Mouse (Mus musculus): ENCODE data around the gene Krtap7-1. TPM values are rescaled to one million over a fixed set of nuclear protein-coding genes. Genes with fewer than 3 reads are reported as not detected.

The Krtap7-1 gene
- not detected in 2 replicates for polyA plus RNA-seq (2011; ENCODE audit: insufficient read length, low read depth, missing spikeins)

DNA sequence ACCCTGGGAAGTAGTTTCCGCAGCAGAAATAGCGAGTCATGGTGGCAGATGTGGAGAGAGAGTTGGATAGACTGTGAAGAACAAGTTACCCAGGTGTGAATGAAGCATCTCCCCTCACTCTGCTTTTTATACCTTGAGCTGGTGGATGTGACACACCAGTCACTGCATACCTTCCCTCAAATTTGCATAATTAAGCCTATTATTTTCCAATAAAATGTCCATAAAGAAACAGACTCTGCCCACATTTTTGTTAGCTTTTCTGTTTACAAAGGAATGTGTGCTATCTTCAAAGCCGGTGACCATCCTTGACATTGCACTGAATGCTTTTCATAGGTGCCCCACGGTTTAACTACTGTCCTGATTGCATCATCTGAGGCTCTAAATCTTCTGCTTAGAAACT is at the start of gene Krtap7-1:
TSS of gene Krtap7-1 (minus strand) at position 101 of the 400 bp plus-strand sequence.
- Histone ChIP-seq H3K27ac (ENCODE audit: insufficient read depth, low read length) (no peak within 1 kb of the TSS), H3K4me1 (ENCODE audit: control insufficient read depth, insufficient read depth, low read length) (no peaks in the 10 kb centered on the region), H3K4me3 (ENCODE audit: insufficient read depth, low read length) (no peak within 1 kb of the TSS)
- no peak for TF ChIP-seq CTCF (IDR thresholded peaks at IDR 0.05; ENCODE audit: borderline replicate concordance, insufficient read depth, low read length)

DNA sequence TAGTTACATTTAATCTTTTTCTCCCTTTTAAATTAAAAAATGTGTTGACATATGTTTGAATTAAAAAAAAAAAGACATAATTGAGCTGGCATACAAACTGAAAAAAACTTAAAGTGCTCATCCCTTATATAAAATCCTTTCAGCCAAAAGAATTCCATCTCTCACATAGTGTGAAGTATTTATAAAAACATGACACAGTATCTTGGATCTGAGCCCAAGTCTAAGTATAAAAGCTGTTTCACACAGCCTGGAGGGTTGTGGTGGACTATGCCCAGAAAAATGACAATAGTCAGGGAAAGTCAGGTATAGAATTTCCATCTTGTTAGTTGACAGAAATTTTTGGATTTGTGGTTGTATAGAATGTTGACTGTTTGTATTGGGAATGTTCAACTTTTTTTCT is 42.2 kb upstream of the Krtap7-1 start:
- H3K27ac ChIP-seq (ENCODE audit: insufficient read depth, low read length) = no peak overlapping the region
- H3K4me1 ChIP-seq (ENCODE audit: control insufficient read depth, insufficient read depth, low read length) = no peaks in the 10 kb centered on the region
- TF ChIP-seq POLR2A (IDR thresholded peaks at IDR 0.05; ENCODE audit: low read depth, low read length) (no peak), CTCF (IDR thresholded peaks at IDR 0.05; ENCODE audit: borderline replicate concordance, insufficient read depth, low read length) (no peak)
- no peak overlapping the region for H3K4me3 ChIP-seq (ENCODE audit: insufficient read depth, low read length)

DNA sequence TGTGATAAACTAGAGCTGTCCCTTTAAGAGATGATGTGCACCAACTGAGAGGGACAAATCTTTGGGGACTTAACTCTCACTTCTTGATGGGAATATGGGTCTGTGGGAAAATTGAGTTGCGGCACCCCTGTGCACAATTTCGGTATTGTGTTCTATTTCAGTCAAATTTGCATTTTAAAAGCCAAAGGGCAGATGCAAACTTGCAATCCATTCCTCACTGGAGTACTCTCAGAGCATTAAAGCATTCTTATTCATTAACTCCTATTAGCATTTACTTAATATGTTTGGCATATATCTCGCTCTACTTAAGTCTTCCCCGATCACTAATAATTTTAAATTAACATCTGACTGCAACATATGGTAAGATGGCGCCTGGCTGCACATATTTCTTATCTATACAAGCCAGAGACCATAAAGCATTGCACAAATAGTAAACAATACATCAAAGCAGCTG is 29.9 kb upstream of the Krtap7-1 start:
- TF ChIP-seq CTCF (IDR thresholded peaks at IDR 0.05; ENCODE audit: borderline replicate concordance, insufficient read depth, low read length) (no peak), POLR2A (IDR thresholded peaks at IDR 0.05; ENCODE audit: low read depth, low read length) (no peak)
- Histone ChIP-seq H3K27ac (ENCODE audit: insufficient read depth, low read length) (no peak overlapping the region), H3K4me3 (ENCODE audit: insufficient read depth, low read length) (no peak overlapping the region), H3K4me1 (ENCODE audit: control insufficient read depth, insufficient read depth, low read length) (no peaks in the 10 kb centered on the region)

DNA sequence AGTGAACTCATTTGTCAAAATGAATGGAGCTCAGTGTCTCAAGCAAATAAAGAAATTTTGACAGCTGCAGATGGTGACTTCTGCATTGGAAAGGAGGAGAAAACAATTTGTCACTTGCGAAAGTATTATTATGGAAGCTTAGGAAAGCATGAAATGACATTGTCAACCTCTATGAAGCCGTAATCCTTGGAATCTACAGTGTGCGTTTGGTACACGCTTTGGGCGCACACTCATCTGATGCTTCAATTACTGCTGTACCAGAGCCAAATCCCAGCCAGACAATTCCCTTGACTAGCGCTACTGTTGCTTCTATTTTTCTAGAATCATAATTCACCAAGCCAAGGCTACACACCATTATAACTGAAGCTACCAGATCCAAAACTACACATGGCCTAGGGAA is 29.2 kb upstream of the Krtap7-1 start:
- H3K4me3 ChIP-seq (ENCODE audit: insufficient read depth, low read length) = no peak overlapping the region
- H3K4me1 ChIP-seq (ENCODE audit: control insufficient read depth, insufficient read depth, low read length) = no peaks in the 10 kb centered on the region
- TF ChIP-seq CTCF (IDR thresholded peaks at IDR 0.05; ENCODE audit: borderline replicate concordance, insufficient read depth, low read length) = no peak
- TF ChIP-seq POLR2A (IDR thresholded peaks at IDR 0.05; ENCODE audit: low read depth, low read length) = no peak
- H3K27ac ChIP-seq (ENCODE audit: insufficient read depth, low read length) = no peak overlapping the region

DNA sequence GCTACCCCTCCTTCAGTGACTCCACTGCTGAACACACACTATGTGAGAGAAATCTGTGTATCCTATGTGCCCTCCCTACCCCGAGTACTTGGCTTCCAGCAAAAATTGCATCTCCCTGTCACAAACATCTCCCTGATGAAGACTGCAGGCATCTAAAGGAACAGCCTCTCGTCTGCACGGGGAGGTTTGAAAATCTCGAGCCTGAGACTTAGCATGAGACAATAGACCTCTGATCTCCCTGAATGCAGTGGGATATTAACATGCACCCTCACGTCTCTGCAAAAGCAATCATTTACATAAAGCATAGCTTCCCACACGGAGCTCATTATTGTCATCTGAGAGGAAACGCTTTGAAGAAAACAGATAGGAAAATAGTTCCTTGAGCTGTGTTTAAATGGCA is 22.4 kb upstream of the Krtap7-1 start:
- H3K4me1 ChIP-seq (ENCODE audit: control insufficient read depth, insufficient read depth, low read length) = no peaks in the 10 kb centered on the region
- no peak overlapping the region for H3K4me3 ChIP-seq (ENCODE audit: insufficient read depth, low read length)
- TF ChIP-seq CTCF (IDR thresholded peaks at IDR 0.05; ENCODE audit: borderline replicate concordance, insufficient read depth, low read length) (no peak), POLR2A (IDR thresholded peaks at IDR 0.05; ENCODE audit: low read depth, low read length) (no peak)

DNA sequence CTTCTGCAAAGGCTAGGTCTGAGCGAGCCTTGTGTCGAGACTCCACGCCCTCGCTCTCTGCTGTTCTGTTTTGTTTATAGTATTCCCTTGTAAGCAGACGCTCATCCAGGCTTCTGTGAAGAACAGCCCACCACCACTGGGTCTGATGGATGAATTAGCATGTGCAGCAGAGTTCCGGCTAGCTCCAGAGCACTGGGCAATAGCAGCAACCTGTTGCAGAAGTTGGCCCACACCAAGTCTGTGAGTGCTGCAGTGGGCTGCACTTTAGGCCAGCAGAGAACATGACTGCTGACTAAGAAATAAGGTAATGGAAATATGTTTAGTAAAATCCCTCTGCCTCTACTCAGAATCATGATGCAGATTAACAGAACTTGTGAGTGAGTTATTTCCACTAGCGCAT is 21.7 kb upstream of the Krtap7-1 start:
- no peak overlapping the region for H3K27ac ChIP-seq (ENCODE audit: insufficient read depth, low read length)
- no peak for TF ChIP-seq CTCF (IDR thresholded peaks at IDR 0.05; ENCODE audit: borderline replicate concordance, insufficient read depth, low read length)
- TF ChIP-seq POLR2A (IDR thresholded peaks at IDR 0.05; ENCODE audit: low read depth, low read length) = no peak
- H3K4me3 ChIP-seq (ENCODE audit: insufficient read depth, low read length) = no peak overlapping the region
- H3K4me1 ChIP-seq (ENCODE audit: control insufficient read depth, insufficient read depth, low read length) = no peaks in the 10 kb centered on the region

More for the DNA sequence above, 22.4 kb upstream of the Krtap7-1 start:
- H3K27ac ChIP-seq (ENCODE audit: insufficient read depth, low read length) = no peak overlapping the region

DNA sequence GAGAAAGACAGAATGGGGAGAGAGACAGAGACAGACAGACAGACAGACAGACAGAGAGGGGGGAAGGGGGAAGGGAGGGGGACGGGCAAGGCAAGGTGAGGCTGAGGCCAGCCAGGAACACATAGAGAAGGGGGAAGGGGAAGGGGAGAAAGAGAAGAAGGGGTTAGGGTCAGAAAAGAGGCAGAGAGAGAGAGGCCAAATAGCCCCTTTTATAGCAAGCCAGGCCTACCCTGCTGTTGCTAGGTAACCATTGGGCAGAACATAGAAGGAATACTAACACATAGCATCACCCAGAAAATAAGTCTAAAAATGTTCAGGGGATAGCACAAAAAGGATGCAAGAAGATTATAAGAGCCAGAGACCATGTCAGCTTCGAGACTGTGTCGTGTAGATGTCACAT is 20.3 kb upstream of the Krtap7-1 start:
- TF ChIP-seq CTCF (IDR thresholded peaks at IDR 0.05; ENCODE audit: borderline replicate concordance, insufficient read depth, low read length) (no peak), POLR2A (IDR thresholded peaks at IDR 0.05; ENCODE audit: low read depth, low read length) (no peak)
- Histone ChIP-seq H3K4me1 (ENCODE audit: control insufficient read depth, insufficient read depth, low read length) (no peaks in the 10 kb centered on the region), H3K4me3 (ENCODE audit: insufficient read depth, low read length) (no peak overlapping the region), H3K27ac (ENCODE audit: insufficient read depth, low read length) (no peak overlapping the region)

DNA sequence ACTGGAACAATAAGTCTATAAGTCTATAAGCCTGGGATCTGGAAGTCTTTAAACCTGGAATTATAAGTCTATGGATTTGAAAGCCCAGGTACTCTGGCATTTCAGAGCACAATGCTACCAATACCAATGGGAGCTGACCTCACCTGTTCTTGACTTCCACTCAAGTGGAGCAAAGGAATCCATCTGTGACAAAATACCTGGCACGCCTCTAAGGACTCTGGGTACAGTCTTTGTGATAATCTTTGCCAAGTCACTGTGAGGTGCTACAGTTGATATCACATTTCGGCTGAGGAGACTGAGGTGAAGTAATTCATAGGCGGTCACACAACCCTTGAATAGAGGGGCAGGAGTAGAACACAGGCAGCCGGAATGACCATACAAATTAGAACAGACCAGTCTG is 12.9 kb upstream of the Krtap7-1 start:
- Histone ChIP-seq H3K4me1 (ENCODE audit: control insufficient read depth, insufficient read depth, low read length) (no peaks in the 10 kb centered on the region), H3K27ac (ENCODE audit: insufficient read depth, low read length) (no peak overlapping the region), H3K4me3 (ENCODE audit: insufficient read depth, low read length) (no peak overlapping the region)
- no peak for TF ChIP-seq CTCF (IDR thresholded peaks at IDR 0.05; ENCODE audit: borderline replicate concordance, insufficient read depth, low read length)
- TF ChIP-seq POLR2A (IDR thresholded peaks at IDR 0.05; ENCODE audit: low read depth, low read length) = no peak

DNA sequence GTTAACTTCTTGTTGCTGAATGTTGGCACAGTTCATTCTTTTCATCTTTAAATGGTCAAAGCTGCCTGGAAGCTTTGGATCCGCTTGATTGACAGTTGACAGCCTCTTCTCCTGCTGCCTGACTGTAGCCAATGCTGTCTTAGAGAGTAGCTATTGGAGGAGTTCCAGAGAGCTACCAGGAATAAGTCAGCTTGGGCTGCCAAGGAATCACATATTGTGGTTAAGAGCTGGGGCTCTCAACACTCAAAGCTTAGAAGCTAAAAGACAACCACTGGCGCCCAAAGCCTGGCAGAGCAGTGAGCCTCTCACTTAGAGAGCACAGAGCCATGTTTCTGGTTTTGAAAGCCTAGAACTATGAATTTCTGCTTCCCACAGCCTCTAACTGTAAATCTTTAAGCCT is 12.4 kb upstream of the Krtap7-1 start:
- no peak overlapping the region for H3K4me3 ChIP-seq (ENCODE audit: insufficient read depth, low read length)
- TF ChIP-seq CTCF (IDR thresholded peaks at IDR 0.05; ENCODE audit: borderline replicate concordance, insufficient read depth, low read length) (no peak), POLR2A (IDR thresholded peaks at IDR 0.05; ENCODE audit: low read depth, low read length) (no peak)
- no peak overlapping the region for H3K27ac ChIP-seq (ENCODE audit: insufficient read depth, low read length)
- H3K4me1 ChIP-seq (ENCODE audit: control insufficient read depth, insufficient read depth, low read length) = no peaks in the 10 kb centered on the region

DNA sequence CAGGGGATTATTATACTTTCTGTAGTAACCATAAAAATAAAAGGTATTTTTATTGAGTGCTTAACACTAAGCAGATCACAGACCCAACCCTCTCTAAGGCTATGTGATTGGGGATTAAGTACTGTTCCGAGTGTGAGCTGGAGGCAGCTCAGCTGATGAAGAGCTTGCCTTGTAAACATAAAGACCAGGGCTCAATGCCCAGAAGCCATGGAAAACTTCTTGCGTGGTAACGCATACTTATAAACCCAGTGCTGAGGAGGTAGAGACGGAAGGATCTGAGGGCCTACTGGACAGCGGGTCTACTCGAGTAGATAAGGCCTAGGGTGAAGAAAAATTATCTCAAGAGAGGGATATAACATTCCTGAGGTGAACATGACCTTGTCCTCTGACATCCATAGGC is 12.0 kb upstream of the Krtap7-1 start:
- no peak overlapping the region for H3K27ac ChIP-seq (ENCODE audit: insufficient read depth, low read length)
- H3K4me3 ChIP-seq (ENCODE audit: insufficient read depth, low read length) = no peak overlapping the region
- H3K4me1 ChIP-seq (ENCODE audit: control insufficient read depth, insufficient read depth, low read length) = no peaks in the 10 kb centered on the region
- TF ChIP-seq POLR2A (IDR thresholded peaks at IDR 0.05; ENCODE audit: low read depth, low read length) (no peak), CTCF (IDR thresholded peaks at IDR 0.05; ENCODE audit: borderline replicate concordance, insufficient read depth, low read length) (no peak)

DNA sequence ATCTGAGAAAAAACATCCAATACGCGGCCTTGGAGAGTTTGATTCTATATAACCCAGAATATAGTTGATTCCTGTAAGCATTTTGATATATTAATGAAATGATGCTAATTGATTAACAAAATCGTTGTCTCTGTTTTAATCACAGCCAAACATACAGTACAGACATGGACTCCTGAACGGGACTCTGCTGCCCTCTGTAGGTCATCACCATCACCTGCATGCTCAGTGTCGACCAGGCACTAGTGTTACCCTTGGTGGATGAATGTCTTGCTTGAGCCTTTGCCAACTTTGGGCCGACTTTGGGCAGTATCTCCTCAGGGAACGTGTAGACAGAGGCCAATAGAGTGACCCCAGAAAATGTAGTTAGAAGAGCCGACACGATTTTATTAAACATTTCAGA is 9.5 kb upstream of the Krtap7-1 start:
- peak; percentile 75; the same call in 1 of the 2 replicates for TF ChIP-seq CTCF (IDR thresholded peaks at IDR 0.05; ENCODE audit: borderline replicate concordance, insufficient read depth, low read length)
- no peak for TF ChIP-seq POLR2A (IDR thresholded peaks at IDR 0.05; ENCODE audit: low read depth, low read length)
- Histone ChIP-seq H3K4me3 (ENCODE audit: insufficient read depth, low read length) (no peak overlapping the region), H3K27ac (ENCODE audit: insufficient read depth, low read length) (no peak overlapping the region), H3K4me1 (ENCODE audit: control insufficient read depth, insufficient read depth, low read length) (no peaks in the 10 kb centered on the region)
